Mouse (Mus musculus) liver, postnatal 0 days (tissue): ENCODE measurements at regions not wholly inside any gene's neighbourhood (a gene's known extent, or its start where the extent isn't known, plus 50 kb on each side); places are given as distances from the start of the nearest gene placed in this dataset.

Experiments used
- ATAC-seq: fragments of 200-750 bp; cut with Nextera tagmentation; 2 replicates; pipeline ENCODE4 v1.8.0; 2017; ENCODE audit warnings: mild to moderate bottlenecking, moderate library complexity
- DNase-seq: peaks from one replicate; pipeline ENCODE4 v3.0.0-alpha.2; 2016
- H3K27ac ChIP-seq: fragments of 300-500 bp; sonication (generic); 2 replicates; pipeline ENCODE4 v1.5.1; 2014; ENCODE audit warnings: antibody characterized with exemption, moderate library complexity, mild to moderate bottlenecking, low read depth
- H3K27me3 ChIP-seq: fragments of 300-500 bp; sonication (generic); 2 replicates; pipeline ENCODE4 v1.6.1; 2014; ENCODE audit warnings: low read length, control low read depth, mixed read lengths; ENCODE audit not compliant: insufficient read depth
- H3K36me3 ChIP-seq: fragments of 300-500 bp; sonication (generic); replicated peaks from 2 replicates; pipeline ENCODE4 v1.6.1; 2014; ENCODE audit warnings: mild to moderate bottlenecking, control low read depth, low read length, moderate library complexity, mixed read lengths; ENCODE audit not compliant: insufficient read depth
- H3K4me1 ChIP-seq: fragments of 300-500 bp; sonication (generic); 2 replicates; pipeline ENCODE4 v1.6.1; 2014; ENCODE audit warnings: antibody characterized with exemption, mild to moderate bottlenecking, control low read depth; ENCODE audit not compliant: insufficient read depth
- H3K4me2 ChIP-seq: fragments of 300-500 bp; sonication (generic); 2 replicates; pipeline ENCODE4 v1.6.1; 2014; ENCODE audit warnings: low read depth, mild to moderate bottlenecking, low read length, moderate library complexity, mixed read lengths
- H3K4me3 ChIP-seq: fragments of 300-500 bp; sonication (generic); 2 replicates; pipeline ENCODE4 v1.5.1; 2014; ENCODE audit warnings: low read depth, low read length
- H3K9ac ChIP-seq: fragments of 300-500 bp; sonication (generic); replicated peaks from 2 replicates; pipeline ENCODE4 v1.6.1; 2014; ENCODE audit warnings: mild to moderate bottlenecking, moderate library complexity
- H3K9me3 ChIP-seq: fragments of 300-500 bp; sonication (generic); 2 replicates; pipeline ENCODE4 v1.6.1; 2016; ENCODE audit warnings: mild to moderate bottlenecking, control low read depth, low read length, mixed read lengths
- CTCF ChIP-seq: sonication (generic); IDR thresholded peaks from 2 replicates; pipeline ENCODE4 v1.5.1; 2016; ENCODE audit warnings: antibody characterized with exemption, low read depth
- EP300 ChIP-seq: IDR thresholded peaks from 2 replicates; pipeline ENCODE4 v1.6.1; 2016; ENCODE audit warnings: antibody characterized with exemption, low read depth, mild to moderate bottlenecking
- WGBS: fragments of 180-500 bp; shearing (Covaris S2); extraction: QIAGEN DNeasy Blood & Tissue Kit; methylation state at CpG from one replicate; pipeline ENCODE4 v1.1.7; 2014; ENCODE audit not compliant: insufficient replicate concordance; 5-methylcytosine and 5-hydroxymethylcytosine counted together

DNA sequence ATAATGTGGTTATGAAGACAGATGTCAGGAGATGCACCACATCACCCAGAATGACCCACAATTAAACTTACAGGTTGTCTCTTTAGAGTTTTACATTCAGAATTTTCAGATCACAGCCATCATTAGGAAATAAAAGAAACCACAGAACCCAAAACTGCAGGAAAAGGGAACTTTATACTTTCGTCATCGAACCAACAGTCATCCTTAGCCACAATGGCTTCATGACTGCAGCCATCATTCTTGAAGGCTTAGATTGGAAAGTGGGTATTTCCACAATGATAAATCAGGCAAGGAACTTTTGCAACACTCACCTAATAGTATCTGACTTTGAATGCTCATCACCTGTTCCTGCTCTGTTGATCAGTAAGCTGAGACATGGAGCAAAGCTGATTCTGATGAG lies 75.9 kb upstream of the Ank start:
- no peak for DNase-seq

DNA sequence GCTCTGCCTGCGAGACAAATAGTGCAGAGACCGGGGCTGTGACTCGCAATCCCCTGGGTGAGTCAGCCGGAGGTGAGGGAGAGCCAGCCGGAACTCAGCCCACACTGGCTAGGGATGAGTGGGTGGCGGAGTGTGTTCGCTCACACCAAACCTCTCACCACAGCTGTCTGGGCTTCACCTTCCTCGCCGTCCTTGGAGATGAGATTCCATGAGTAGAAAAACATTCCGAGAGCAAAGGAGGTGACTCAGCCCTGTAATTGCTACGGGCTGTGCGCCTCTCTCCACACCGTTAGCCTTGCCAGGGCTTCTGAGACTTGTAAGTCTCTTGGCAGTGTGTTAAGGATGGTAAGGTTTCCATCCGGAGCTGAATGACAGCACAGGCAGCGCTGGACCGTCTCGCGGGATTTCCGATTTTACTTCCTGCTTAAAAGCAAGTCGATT lies 60.7 kb upstream of the Ank start:
- Histone ChIP-seq H3K4me3 (no peak overlapping the region), H3K9me3 (no peaks in the 10 kb centered on the region), H3K9ac (no peak overlapping the region), H3K27ac (no peak overlapping the region), H3K4me2 (no peak overlapping the region), H3K27me3 (no peaks in the 10 kb centered on the region), H3K36me3 (no peaks in the 10 kb centered on the region), H3K4me1 (no peaks in the 10 kb centered on the region)
- DNase-seq, result no peak
- no peak for ATAC-seq
- TF ChIP-seq CTCF (no peak), EP300 (no peak)
- 88% methylated on average over 20 of the region's 20 CpGs for WGBS

More for the DNA sequence above, 75.9 kb upstream of the Ank start:
- H3K9me3 ChIP-seq, result no peaks in the 10 kb centered on the region
- H3K27me3 ChIP-seq, result no peaks in the 10 kb centered on the region
- no peaks in the 10 kb centered on the region for H3K36me3 ChIP-seq
- H3K9ac ChIP-seq, result no peak overlapping the region
- no peak overlapping the region for H3K4me2 ChIP-seq
- no peaks in the 10 kb centered on the region for H3K4me1 ChIP-seq
- no peak overlapping the region for H3K4me3 ChIP-seq
- TF ChIP-seq CTCF (no peak), EP300 (no peak)
- H3K27ac ChIP-seq, result no peak overlapping the region
- ATAC-seq, result no peak
- WGBS, result 58% methylated on average over 2 of the region's 2 CpGs

DNA sequence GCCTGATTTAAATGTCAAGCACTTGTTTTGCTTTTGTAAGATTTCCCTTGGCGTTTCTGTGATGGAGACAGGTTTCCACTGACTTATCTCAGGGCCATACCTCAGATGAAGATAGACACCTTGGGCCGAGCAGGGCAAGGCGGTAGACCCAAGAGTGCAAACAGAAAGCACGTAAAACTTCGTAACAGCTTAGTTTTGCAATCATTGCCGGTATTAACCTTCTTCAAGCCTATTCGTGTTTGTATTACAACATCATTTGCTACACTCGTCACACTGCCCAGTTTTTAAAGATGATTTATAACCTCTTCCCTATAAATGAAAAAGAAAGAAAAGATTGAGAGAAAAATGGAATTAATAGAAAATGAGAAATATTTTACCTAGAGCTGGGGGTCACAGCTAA lies 56.6 kb upstream of the Ank start:
- no peaks in the 10 kb centered on the region for H3K27me3 ChIP-seq
- no peak overlapping the region for H3K4me3 ChIP-seq
- no peaks in the 10 kb centered on the region for H3K36me3 ChIP-seq
- ATAC-seq (no peak), DNase-seq (no peak)
- no peak overlapping the region for H3K27ac ChIP-seq
- WGBS, result 61% methylated on average over 8 of the region's 8 CpGs
- no peak for TF ChIP-seq CTCF
- no peak for TF ChIP-seq EP300
- no peak overlapping the region for H3K9ac ChIP-seq
- H3K4me2 ChIP-seq, result no peak overlapping the region
- no peaks in the 10 kb centered on the region for H3K9me3 ChIP-seq
- no peaks in the 10 kb centered on the region for H3K4me1 ChIP-seq

GRCm38 (mm10) chr15:27412304-27412703 lies 54.2 kb upstream of the Ank start:
- 84% methylated on average over 2 of the region's 2 CpGs for WGBS
- no peaks in the 10 kb centered on the region for H3K27me3 ChIP-seq
- no peak overlapping the region for H3K9ac ChIP-seq
- no peak for ATAC-seq
- no peak overlapping the region for H3K4me2 ChIP-seq
- H3K27ac ChIP-seq, result no peak overlapping the region
- TF ChIP-seq EP300, result no peak
- no peaks in the 10 kb centered on the region for H3K9me3 ChIP-seq
- DNase-seq, result no peak
- H3K4me1 ChIP-seq, result no peaks in the 10 kb centered on the region
- H3K36me3 ChIP-seq, result no peaks in the 10 kb centered on the region
- H3K4me3 ChIP-seq, result no peak overlapping the region

DNA sequence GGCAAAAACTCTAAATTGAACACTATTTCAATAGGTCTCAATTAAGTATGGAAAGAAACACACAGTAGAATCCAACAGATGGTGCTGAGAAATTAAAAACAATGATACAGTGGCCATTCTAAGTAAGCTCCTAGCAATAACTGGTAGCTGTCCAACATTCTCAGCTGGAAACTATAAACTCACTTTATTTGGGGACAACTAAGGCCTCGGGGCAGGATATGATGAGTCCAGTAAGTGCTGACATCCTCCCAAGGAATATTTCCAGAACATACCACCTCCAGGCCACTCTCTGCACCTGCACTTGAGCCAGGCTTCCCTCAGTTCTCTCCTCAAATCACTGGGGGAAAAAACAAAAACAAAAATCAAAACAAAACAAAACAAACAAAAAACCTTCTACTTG lies 53.7 kb upstream of the Ank start:
- Histone ChIP-seq H3K36me3 (no peaks in the 10 kb centered on the region), H3K27me3 (no peaks in the 10 kb centered on the region), H3K9me3 (no peaks in the 10 kb centered on the region), H3K4me1 (no peaks in the 10 kb centered on the region), H3K4me3 (no peak overlapping the region), H3K4me2 (no peak overlapping the region), H3K9ac (no peak overlapping the region), H3K27ac (no peak overlapping the region)
- ATAC-seq (no peak), DNase-seq (no peak)
- 67% methylated on average over 1 of the region's 1 CpGs for WGBS
- TF ChIP-seq CTCF (no peak), EP300 (no peak)

DNA sequence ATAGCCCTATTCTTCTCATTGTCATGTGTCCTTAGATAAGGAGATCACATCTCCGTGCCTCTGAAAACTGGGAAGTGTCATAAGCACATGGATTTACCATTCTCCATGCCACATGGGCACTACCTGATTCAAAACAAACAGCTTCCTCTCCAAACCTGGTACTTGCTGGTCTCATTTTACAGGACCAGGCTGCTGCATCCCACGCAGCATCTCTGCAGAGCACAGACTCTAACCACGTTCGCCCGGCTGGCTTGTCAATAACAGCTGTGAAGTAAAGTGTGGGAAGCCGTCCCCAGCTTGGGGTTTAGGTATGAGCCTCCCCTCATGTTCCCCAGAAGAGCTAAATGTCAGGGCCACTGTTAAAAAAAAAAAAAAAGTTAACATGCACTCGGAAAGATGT lies 53.0 kb upstream of the Ank start:
- no peak overlapping the region for H3K4me2 ChIP-seq
- WGBS, result 79% methylated on average over 7 of the region's 7 CpGs
- no peaks in the 10 kb centered on the region for H3K36me3 ChIP-seq
- ATAC-seq (no peak), DNase-seq (no peak)
- no peaks in the 10 kb centered on the region for H3K27me3 ChIP-seq
- H3K9ac ChIP-seq, result no peak overlapping the region
- TF ChIP-seq CTCF (no peak), EP300 (no peak)
- no peaks in the 10 kb centered on the region for H3K9me3 ChIP-seq
- H3K4me1 ChIP-seq, result no peaks in the 10 kb centered on the region
- no peak overlapping the region for H3K27ac ChIP-seq
- no peak overlapping the region for H3K4me3 ChIP-seq

GRCm38 (mm10) chr15:27414819-27415218 lies 51.7 kb upstream of the Ank start:
- Histone ChIP-seq H3K9ac (no peak overlapping the region), H3K4me2 (no peak overlapping the region), H3K36me3 (no peaks in the 10 kb centered on the region), H3K4me3 (no peak overlapping the region), H3K9me3 (no peaks in the 10 kb centered on the region), H3K4me1 (no peaks in the 10 kb centered on the region), H3K27me3 (no peaks in the 10 kb centered on the region), H3K27ac (no peak overlapping the region)
- DNase-seq (no peak), ATAC-seq (no peak)
- 68% methylated on average over 7 of the region's 7 CpGs for WGBS
- TF ChIP-seq EP300 (no peak), CTCF (no peak)
